Mouse (Mus musculus): Measurements from ENCODE around the gene Anks1. TPM values are rescaled to one million over a fixed set of nuclear protein-coding genes. Genes with fewer than 3 reads are reported as not detected.
"Not testable (repeated sequence)": the region's sequence is repeated elsewhere in the genome, so short reads cannot be mapped to it uniquely, and the experiment has no call there.

The Anks1 gene
- polyA plus RNA-seq, 1 experiment, result 28.9 TPM

DNA sequence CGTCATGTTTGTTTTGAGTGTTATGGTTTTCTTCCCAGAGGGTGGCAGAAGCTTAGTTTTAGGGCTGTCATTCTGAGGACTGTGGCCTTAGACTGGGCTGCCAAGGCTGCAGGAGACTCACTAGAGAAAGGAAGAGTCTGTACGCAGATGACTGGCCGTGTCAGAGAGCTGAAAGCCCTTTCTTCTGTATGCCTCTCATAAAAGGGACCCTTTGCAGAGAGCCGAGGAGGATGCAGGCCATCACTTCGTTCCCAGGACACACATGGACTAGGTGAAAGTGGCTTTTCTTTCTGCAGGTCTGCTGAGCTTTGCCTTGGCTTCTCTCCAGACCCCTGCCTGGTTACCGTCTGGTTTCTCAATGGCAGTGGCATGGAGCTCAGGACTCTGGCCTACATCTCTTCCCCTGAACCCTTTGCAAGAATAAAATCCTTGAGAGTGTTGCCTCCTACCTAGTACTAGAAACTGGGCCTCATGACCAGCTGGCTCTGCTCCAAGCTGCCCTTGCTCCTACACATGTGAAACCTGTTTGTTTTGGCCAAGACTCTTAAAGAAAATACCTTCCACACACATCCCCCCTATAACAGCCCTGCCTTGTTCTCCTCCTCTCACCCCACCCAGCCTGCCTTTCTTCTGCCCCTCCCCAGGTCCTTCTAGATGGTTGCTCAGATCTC lies 36.6 kb downstream of the Anks1 start:
- 73% methylated on average over 6 of the region's 6 CpGs for WGBS
- Histone ChIP-seq H3K27ac (ENCODE audit: control insufficient read depth, insufficient read depth, low read depth, low read length, poor library complexity) (no peak overlapping the region), H3K4me1 (ENCODE audit: control insufficient read depth, insufficient read depth, low read length) (no peaks in the 10 kb centered on the region), H3K4me3 (replicated peaks; ENCODE audit: control insufficient read depth, low read depth, low read length) (no peak overlapping the region)
- TF ChIP-seq POLR2A (IDR thresholded peaks at IDR 0.05; ENCODE audit: borderline replicate concordance, control insufficient read depth, low read depth, low read length) (no peak), CTCF (IDR thresholded peaks at IDR 0.05; ENCODE audit: control insufficient read depth, insufficient read depth, low read length) (no peak)

DNA sequence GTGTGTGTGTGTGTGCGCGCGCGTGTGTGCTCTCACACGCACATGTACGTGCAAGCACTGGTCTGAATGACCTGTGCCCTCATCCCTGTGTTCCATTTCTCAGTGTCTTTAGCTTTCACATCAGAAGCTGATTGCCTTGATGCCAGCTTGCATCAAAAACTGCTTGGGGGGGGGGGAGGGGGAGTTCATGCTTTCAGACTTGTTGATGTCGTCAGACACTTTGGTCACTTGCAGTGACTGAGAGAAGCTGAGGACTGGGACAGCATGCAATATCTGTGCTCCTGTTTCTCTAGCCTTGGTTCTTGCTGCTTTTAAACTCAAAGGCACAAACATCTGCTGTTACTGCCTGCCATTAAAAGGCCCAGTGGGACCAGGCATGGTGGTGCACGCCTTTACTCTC lies 37.3 kb downstream of the Anks1 start:
- WGBS, result 86% methylated on average over 8 of the region's 8 CpGs
- Histone ChIP-seq H3K4me3 (replicated peaks; ENCODE audit: control insufficient read depth, low read depth, low read length) (no peak overlapping the region), H3K4me1 (ENCODE audit: control insufficient read depth, insufficient read depth, low read length) (no peaks in the 10 kb centered on the region), H3K27ac (ENCODE audit: control insufficient read depth, insufficient read depth, low read depth, low read length, poor library complexity) (no peak overlapping the region)
- TF ChIP-seq CTCF (IDR thresholded peaks at IDR 0.05; ENCODE audit: control insufficient read depth, insufficient read depth, low read length), result no peak
- TF ChIP-seq POLR2A (IDR thresholded peaks at IDR 0.05; ENCODE audit: borderline replicate concordance, control insufficient read depth, low read depth, low read length), result no peak

DNA sequence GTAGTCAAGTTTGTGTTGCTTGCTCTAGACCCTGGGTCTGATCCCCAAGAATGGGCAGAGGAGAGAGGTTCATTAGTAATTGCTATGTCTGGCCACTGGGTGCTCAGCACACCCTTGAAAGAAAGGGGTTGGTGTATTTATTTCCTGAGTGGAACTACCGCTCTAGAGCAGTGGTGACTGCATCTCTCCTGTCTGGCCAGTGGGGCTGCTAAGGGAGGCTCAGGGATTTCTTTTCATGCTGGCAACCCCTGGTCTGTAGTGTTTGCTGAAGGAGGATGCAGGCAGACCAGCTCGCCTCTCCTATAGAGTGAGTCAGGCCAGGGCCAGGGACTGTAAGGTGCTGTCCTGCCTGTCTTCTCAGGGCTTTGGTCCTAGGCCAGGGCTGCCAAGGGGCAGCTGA lies 38.0 kb downstream of the Anks1 start:
- Histone ChIP-seq H3K4me3 (replicated peaks; ENCODE audit: control insufficient read depth, low read depth, low read length) (no peak overlapping the region), H3K27ac (ENCODE audit: control insufficient read depth, insufficient read depth, low read depth, low read length, poor library complexity) (no peak overlapping the region), H3K4me1 (ENCODE audit: control insufficient read depth, insufficient read depth, low read length) (no peaks in the 10 kb centered on the region)
- TF ChIP-seq CTCF (IDR thresholded peaks at IDR 0.05; ENCODE audit: control insufficient read depth, insufficient read depth, low read length), result no peak
- TF ChIP-seq POLR2A (IDR thresholded peaks at IDR 0.05; ENCODE audit: borderline replicate concordance, control insufficient read depth, low read depth, low read length), result no peak
- 73% methylated on average over 2 of the region's 2 CpGs for WGBS

DNA sequence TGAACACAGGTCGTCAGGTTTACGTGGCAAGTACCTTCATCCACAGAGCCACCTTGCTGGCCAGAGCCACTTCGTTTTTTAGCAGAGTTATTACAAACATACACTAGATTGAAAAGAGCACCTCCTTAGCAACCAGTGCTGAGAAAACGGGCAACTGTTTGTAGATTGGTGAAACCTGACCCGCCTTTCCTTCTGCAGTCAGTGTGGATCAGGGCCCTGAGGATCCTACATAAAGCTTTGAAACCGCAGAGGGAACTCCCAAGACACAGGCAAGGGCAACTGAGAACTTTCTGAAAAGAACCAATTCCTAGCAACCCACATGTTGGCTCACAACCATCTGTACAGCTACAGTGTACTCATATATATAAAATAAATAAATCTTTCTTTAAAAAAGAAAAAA lies 44.0 kb downstream of the Anks1 start:
- H3K27ac ChIP-seq (ENCODE audit: control insufficient read depth, insufficient read depth, low read depth, low read length, poor library complexity), result no peak overlapping the region
- no peaks in the 10 kb centered on the region for H3K4me1 ChIP-seq (ENCODE audit: control insufficient read depth, insufficient read depth, low read length)
- no peak for TF ChIP-seq POLR2A (IDR thresholded peaks at IDR 0.05; ENCODE audit: borderline replicate concordance, control insufficient read depth, low read depth, low read length)
- no peak for TF ChIP-seq CTCF (IDR thresholded peaks at IDR 0.05; ENCODE audit: control insufficient read depth, insufficient read depth, low read length)
- 77% methylated on average over 6 of the region's 6 CpGs for WGBS
- H3K4me3 ChIP-seq (replicated peaks; ENCODE audit: control insufficient read depth, low read depth, low read length), result no peak overlapping the region

DNA sequence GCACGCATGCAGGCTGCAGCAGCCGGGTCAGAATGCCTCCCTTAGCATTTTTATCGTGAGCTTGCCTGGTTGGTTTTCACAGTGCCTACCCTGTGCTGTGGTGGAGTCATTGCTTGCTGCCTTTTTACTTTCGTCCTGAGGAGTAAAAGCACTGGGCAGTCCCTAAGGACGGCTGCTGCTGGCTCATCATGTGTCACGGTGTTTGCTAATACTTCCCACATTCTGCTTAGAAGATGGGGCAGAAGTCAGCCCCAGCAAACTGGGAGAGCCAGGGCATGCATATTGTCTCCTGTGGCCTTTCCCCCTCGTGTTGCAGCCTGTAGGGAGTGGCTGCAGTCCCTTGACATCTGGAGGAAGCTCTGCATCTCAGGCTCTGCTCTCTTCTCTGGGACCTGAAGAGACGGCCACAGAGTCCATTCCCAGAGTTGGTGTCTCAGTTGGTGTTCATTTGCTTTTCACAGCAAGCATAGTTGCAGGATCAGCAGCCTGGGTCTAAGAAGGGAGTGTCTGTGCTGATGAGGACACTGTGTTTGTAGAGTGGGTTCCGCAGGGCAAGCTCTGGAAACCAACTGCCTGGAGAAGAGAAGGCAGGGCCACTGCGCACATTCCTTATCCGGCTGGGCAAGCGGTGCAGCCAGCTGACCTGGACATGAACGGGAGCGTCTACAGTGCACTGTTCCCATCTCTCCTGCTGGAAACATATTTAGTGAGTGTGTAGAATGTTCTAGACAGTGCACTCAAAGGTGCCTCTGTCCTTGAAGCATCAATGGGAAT lies 45.7 kb downstream of the Anks1 start:
- Histone ChIP-seq H3K4me1 (ENCODE audit: control insufficient read depth, insufficient read depth, low read length) (no peaks in the 10 kb centered on the region), H3K27ac (ENCODE audit: control insufficient read depth, insufficient read depth, low read depth, low read length, poor library complexity) (no peak overlapping the region), H3K4me3 (replicated peaks; ENCODE audit: control insufficient read depth, low read depth, low read length) (no peak overlapping the region)
- TF ChIP-seq CTCF (IDR thresholded peaks at IDR 0.05; ENCODE audit: control insufficient read depth, insufficient read depth, low read length) (no peak), POLR2A (IDR thresholded peaks at IDR 0.05; ENCODE audit: borderline replicate concordance, control insufficient read depth, low read depth, low read length) (no peak)
- WGBS, result 81% methylated on average over 14 of the region's 14 CpGs

DNA sequence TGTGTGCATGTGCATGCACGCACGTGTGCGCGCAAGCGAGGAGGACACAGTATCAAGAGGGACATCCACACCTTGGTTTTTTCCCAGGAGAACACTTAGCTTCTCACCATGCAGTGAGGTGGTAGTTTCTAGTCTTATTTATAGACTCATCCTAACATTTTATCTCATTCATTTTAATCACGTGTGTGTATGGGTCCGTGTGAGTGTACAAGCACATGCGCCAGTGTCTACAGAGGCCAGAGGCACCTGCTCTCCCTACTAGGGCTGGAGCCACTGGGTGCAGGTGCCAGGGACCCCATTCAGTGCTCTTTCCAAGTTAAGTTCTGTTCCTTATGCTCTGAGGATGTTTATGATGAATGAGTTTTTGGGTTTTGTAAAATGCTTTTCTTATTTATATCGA lies 48.5 kb downstream of the Anks1 start:
- Histone ChIP-seq H3K27ac (ENCODE audit: control insufficient read depth, insufficient read depth, low read depth, low read length, poor library complexity) (no peak overlapping the region), H3K4me1 (ENCODE audit: control insufficient read depth, insufficient read depth, low read length) (no peaks in the 10 kb centered on the region), H3K4me3 (replicated peaks; ENCODE audit: control insufficient read depth, low read depth, low read length) (no peak overlapping the region)
- 92% methylated on average over 9 of the region's 9 CpGs for WGBS
- TF ChIP-seq POLR2A (IDR thresholded peaks at IDR 0.05; ENCODE audit: borderline replicate concordance, control insufficient read depth, low read depth, low read length) (no peak), CTCF (IDR thresholded peaks at IDR 0.05; ENCODE audit: control insufficient read depth, insufficient read depth, low read length) (no peak)

DNA sequence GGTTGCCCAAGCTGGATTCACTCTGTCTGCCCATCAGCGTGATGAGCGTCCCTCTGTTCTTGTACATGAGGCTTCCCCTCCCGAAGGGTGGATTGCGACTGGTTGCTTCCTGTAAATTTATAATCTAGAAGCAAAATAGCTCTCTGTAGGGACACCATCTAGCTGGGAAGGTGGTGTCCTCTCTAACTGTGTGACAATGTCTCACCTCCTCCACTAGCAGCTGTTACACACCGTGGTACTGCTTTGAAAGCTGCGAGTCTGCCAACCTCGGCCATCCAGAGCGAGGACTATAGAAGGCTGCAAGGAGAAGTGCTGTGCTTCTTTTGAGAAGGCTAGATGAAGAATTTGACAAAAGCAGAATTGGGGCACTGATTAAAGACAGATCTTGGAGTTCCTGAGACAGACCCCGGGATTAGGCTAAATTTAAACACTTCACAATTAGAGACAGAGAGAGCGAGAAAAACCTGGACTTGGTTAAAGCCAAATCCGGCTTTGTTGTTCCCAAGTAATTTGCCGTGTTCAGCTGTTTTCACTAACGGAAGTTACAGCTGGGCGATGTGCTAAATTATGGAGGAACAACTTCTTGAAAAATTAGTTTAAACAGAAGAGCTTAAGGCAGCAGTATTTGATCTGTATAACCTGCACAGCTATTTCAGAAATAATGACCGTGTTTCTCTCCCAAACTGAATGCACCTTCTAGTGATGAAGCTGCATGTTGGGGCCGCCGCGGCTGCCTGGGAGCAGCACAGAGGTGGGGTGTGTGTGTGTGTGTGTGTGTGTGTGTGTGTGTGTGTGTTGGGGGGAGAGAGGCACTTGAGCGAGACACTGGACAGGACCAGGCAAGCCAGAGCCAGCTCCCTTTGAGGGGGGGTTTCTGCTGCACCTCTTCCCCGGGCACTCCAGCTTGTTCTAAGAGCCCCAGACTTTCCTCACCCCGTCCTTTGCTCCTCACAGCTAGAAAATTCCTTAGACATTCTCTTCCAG lies 51.3 kb downstream of the Anks1 start:
- H3K27ac ChIP-seq (ENCODE audit: control insufficient read depth, insufficient read depth, low read depth, low read length, poor library complexity), result no peak overlapping the region
- TF ChIP-seq CTCF (IDR thresholded peaks at IDR 0.05; ENCODE audit: control insufficient read depth, insufficient read depth, low read length) (no peak), POLR2A (IDR thresholded peaks at IDR 0.05; ENCODE audit: borderline replicate concordance, control insufficient read depth, low read depth, low read length) (no peak)
- 86% methylated on average over 21 of the region's 21 CpGs for WGBS
- no peaks in the 10 kb centered on the region for H3K4me1 ChIP-seq (ENCODE audit: control insufficient read depth, insufficient read depth, low read length)
- no peak overlapping the region for H3K4me3 ChIP-seq (replicated peaks; ENCODE audit: control insufficient read depth, low read depth, low read length)

DNA sequence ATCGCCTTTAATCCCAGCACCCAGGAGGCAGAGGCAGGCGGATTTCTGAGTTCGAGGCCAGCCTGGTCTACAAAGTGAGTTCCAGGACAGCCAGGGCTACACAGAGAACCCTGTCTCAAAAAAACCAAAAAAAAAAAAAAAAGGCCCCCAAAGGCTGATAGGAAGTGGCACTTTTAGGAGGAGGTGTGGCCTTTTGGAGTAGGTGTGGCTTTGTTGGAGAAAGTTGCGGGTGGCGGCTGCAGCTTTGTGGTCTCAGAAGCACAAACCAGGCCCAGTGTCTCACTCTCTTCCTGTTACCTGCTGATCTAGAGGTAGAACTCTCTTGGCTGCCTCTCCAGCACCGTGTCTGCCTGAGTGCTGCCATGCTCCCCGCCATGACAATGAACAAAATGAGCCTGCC lies 54.0 kb downstream of the Anks1 start:
- WGBS, result 74% methylated on average over 7 of the region's 7 CpGs
- H3K4me3 ChIP-seq (replicated peaks; ENCODE audit: control insufficient read depth, low read depth, low read length); H3K4me1 ChIP-seq (ENCODE audit: control insufficient read depth, insufficient read depth, low read length); H3K27ac ChIP-seq (ENCODE audit: control insufficient read depth, insufficient read depth, low read depth, low read length, poor library complexity): not testable (repeated sequence)
